Mouse (Mus musculus): ENCODE results near the gene Stkld1. TPM values are rescaled to one million over a fixed set of nuclear protein-coding genes. Genes with fewer than 3 reads are reported as not detected.
A peak's percentile ranks its signal among the peaks of the same experiment; 100 is the strongest.

Gene Stkld1
- total and polyA plus RNA-seq, 3 experiments, result 0.13 to 0.29 (median 0.19) TPM

DNA sequence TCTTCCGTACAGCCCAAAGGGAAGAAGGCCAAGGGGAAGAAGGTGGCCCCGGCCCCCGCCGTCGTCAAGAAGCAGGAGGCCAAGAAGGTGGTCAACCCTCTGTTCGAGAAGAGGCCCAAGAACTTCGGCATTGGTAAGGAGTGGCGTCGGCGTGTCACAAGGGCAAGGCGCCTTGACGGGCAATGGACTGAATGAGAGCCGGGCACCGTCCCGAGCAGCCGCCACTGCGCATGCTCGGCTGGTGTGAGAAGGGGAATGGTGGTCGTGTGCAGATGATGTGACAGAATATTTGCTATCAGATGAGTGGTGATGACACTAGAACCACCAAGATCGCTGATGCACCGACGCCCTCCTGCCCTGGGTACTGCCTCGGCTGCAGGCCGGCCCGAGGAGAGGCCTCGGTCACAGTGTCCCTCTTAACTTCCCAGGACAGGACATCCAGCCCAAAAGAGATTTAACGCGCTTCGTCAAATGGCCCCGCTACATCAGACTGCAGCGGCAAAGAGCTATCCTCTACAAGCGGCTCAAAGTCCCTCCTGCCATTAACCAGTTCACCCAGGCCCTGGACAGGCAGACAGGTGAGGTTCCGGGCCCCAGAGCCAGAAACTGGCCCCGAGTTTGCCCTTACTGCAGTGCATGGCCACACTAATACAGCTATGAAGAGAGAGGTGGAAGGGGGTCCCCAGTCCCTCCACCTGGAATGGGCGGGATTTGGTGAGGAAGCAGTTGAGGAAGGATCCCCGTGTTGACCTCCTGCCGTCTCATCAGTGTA lies 22.7 kb upstream of the Stkld1 start:
- Histone ChIP-seq H3K27ac (ENCODE audit: insufficient read depth, low read depth) (peak overlapping the region; percentile 83), H3K4me3 (replicated peaks in 1 of 3; ENCODE audit: low read depth in 2 of 3, low read length in 2 of 3, poor library complexity in 1 of 3) (peak overlapping the region; percentile 69 to 98 (median 97)), H3K79me2 (replicated peaks; ENCODE audit: control insufficient read depth, extremely low read depth, insufficient read depth, poor library complexity, severe bottlenecking) (peaks cover 76% of the 10 kb centered on the region), H3K4me1 (ENCODE audit: control insufficient read depth in 1 of 2, insufficient read depth in 2 of 2) (peaks cover 21 to 52% of the 10 kb centered on the region in 2 experiments), H3K4me2 (ENCODE audit: insufficient read depth, low read depth, poor library complexity, severe bottlenecking) (peak overlapping the region; percentile 83), H3K9me3 (replicated peaks; ENCODE audit: low read length) (no peaks in the 10 kb centered on the region), H3K27me3 (replicated peaks) (no peaks in the 10 kb centered on the region), H3K36me3 (replicated peaks in 1 of 2; ENCODE audit: control insufficient read depth in 1 of 2, insufficient read depth in 1 of 2, low read length in 1 of 2) (peaks cover 51 to 64% of the 10 kb centered on the region in 2 experiments), H3K9ac (ENCODE audit: insufficient read depth, low read depth) (peak overlapping the region; percentile 98)
- dilution Hi-C loops (cut with MboI; ENCODE audit: extremely low pct_ligation_motif_present, extremely low pct_unique_long_range_greater_than_20kb, low sequenced_read_pairs) (no loop called here), in situ Hi-C loops (cut with MboI; ENCODE audit: low pct_ligation_motif_present, low pct_unique_long_range_greater_than_20kb, low sequenced_read_pairs) (no loop called here)
- TF ChIP-seq HCFC1 (IDR thresholded peaks at IDR 0.05; ENCODE audit: low read depth, low read length), result no peak
- 0 out of 2 replicates have a peak, but pooled peaks have one; percentile 8 for TF ChIP-seq RCOR1 (conservative IDR thresholded peaks at IDR 0.05; ENCODE audit: low read depth, low read length)
- 0 out of 2 replicates have a peak, but pooled peaks have one; percentile 60 for TF ChIP-seq ZMIZ1 (IDR thresholded peaks at IDR 0.05; ENCODE audit: low read depth, low read length)
- no peak for TF ChIP-seq CHD1 (IDR thresholded peaks at IDR 0.05; ENCODE audit: low read depth, low read length)
- peak; percentile 82 for TF ChIP-seq NRF1 (IDR thresholded peaks at IDR 0.05; ENCODE audit: low read depth, low read length)
- TF ChIP-seq JUND (conservative IDR thresholded peaks at IDR 0.05; ENCODE audit: low read depth, low read length), result no peak
- DNase-seq (ENCODE audit: extremely low read depth), result no peak

- dilution Hi-C loops (cut with MboI; ENCODE audit: extremely low pct_ligation_motif_present, extremely low pct_unique_long_range_greater_than_20kb, low sequenced_read_pairs), result no loop called here
- H3K27ac ChIP-seq (ENCODE audit: insufficient read depth, low read depth), result no peak overlapping the region
- DNase-seq (ENCODE audit: extremely low read depth), result no peak
Observed at GRCm38 (mm10) chr2:26912253-26912770, 21.5 kb upstream of the Stkld1 start.

GRCm38 (mm10) chr2:26913416-26914147 lies 20.3 kb upstream of the Stkld1 start:
- Histone ChIP-seq H3K4me3 (replicated peaks in 1 of 3; ENCODE audit: low read depth in 2 of 3, low read length in 2 of 3, poor library complexity in 1 of 3) (peak overlapping the region in 1 of 3 experiments; percentile 30), H3K4me1 (ENCODE audit: control insufficient read depth in 1 of 2, insufficient read depth in 2 of 2) (peaks cover 19 to 50% of the 10 kb centered on the region in 2 experiments), H3K9ac (ENCODE audit: insufficient read depth, low read depth) (no peak overlapping the region), H3K4me2 (ENCODE audit: insufficient read depth, low read depth, poor library complexity, severe bottlenecking) (no peak overlapping the region), H3K27ac (ENCODE audit: insufficient read depth, low read depth) (no peak overlapping the region), H3K79me2 (replicated peaks; ENCODE audit: control insufficient read depth, extremely low read depth, insufficient read depth, poor library complexity, severe bottlenecking) (peaks cover 83% of the 10 kb centered on the region), H3K36me3 (replicated peaks in 1 of 2; ENCODE audit: control insufficient read depth in 1 of 2, insufficient read depth in 1 of 2, low read length in 1 of 2) (peaks cover 41 to 55% of the 10 kb centered on the region in 2 experiments), H3K9me3 (replicated peaks; ENCODE audit: low read length) (no peaks in the 10 kb centered on the region), H3K27me3 (replicated peaks) (no peaks in the 10 kb centered on the region)
- in situ Hi-C loops (cut with MboI; ENCODE audit: low pct_ligation_motif_present, low pct_unique_long_range_greater_than_20kb, low sequenced_read_pairs), result no loop called here
- no peak for DNase-seq (ENCODE audit: extremely low read depth)
- TF ChIP-seq POLR2A (IDR thresholded peaks at IDR 0.05; ENCODE audit: low read depth, low read length) (peak; percentile 69), NELFE (IDR thresholded peaks at IDR 0.05; ENCODE audit: low read depth, low read length) (0 out of 2 replicates have a peak, but pooled peaks have one; percentile 9), TCF12 (IDR thresholded peaks at IDR 0.05; ENCODE audit: low read depth, low read length) (no peak), CHD2 (IDR thresholded peaks at IDR 0.05; ENCODE audit: low read length) (peak; percentile 37), ZMIZ1 (IDR thresholded peaks at IDR 0.05; ENCODE audit: low read depth, low read length) (peak; percentile 11; the same call in 1 of the 2 replicates)
- dilution Hi-C loops (cut with MboI; ENCODE audit: extremely low pct_ligation_motif_present, extremely low pct_unique_long_range_greater_than_20kb, low sequenced_read_pairs), result no loop called here

More at GRCm38 (mm10) chr2:26912253-26912770, 21.5 kb upstream of the Stkld1 start:
- H3K4me1 ChIP-seq (ENCODE audit: control insufficient read depth in 1 of 2, insufficient read depth in 2 of 2), result peaks cover 24 to 50% of the 10 kb centered on the region in 2 experiments
- H3K79me2 ChIP-seq (replicated peaks; ENCODE audit: control insufficient read depth, extremely low read depth, insufficient read depth, poor library complexity, severe bottlenecking), result peaks cover 85% of the 10 kb centered on the region
- in situ Hi-C loops (cut with MboI; ENCODE audit: low pct_ligation_motif_present, low pct_unique_long_range_greater_than_20kb, low sequenced_read_pairs), result no loop called here
- TF ChIP-seq SMC3 (IDR thresholded peaks at IDR 0.05; ENCODE audit: low read depth, low read length), result no peak
- peak; percentile 55; the same call in 1 of the 2 replicates for TF ChIP-seq SIN3A (IDR thresholded peaks at IDR 0.05; ENCODE audit: low read length)
- no peak for TF ChIP-seq MAX (IDR thresholded peaks at IDR 0.05; ENCODE audit: low read length)
- no peak for TF ChIP-seq MAZ (IDR thresholded peaks at IDR 0.05; ENCODE audit: low read depth, low read length)
- no peak for TF ChIP-seq MEF2A (IDR thresholded peaks at IDR 0.05; ENCODE audit: borderline replicate concordance, low read depth, low read length)
- peak; percentile 34 for TF ChIP-seq POLR2A (IDR thresholded peaks at IDR 0.05; ENCODE audit: low read depth, low read length)
- no peaks in the 10 kb centered on the region for H3K9me3 ChIP-seq (replicated peaks; ENCODE audit: low read length)
- peak overlapping the region; percentile 69 to 98 (median 97) for H3K4me3 ChIP-seq (replicated peaks in 1 of 3; ENCODE audit: low read depth in 2 of 3, low read length in 2 of 3, poor library complexity in 1 of 3)
- peak overlapping the region; percentile 98 for H3K9ac ChIP-seq (ENCODE audit: insufficient read depth, low read depth)
- peak overlapping the region; percentile 83 for H3K4me2 ChIP-seq (ENCODE audit: insufficient read depth, low read depth, poor library complexity, severe bottlenecking)
- no peaks in the 10 kb centered on the region for H3K27me3 ChIP-seq (replicated peaks)
- H3K36me3 ChIP-seq (replicated peaks in 1 of 2; ENCODE audit: control insufficient read depth in 1 of 2, insufficient read depth in 1 of 2, low read length in 1 of 2), result peaks cover 41 to 55% of the 10 kb centered on the region in 2 experiments

All from CH12.LX (cell line).